Mouse (Mus musculus): ENCODE measurements around the gene Fgfr2. TPM values are rescaled to one million over a fixed set of nuclear protein-coding genes. Genes with fewer than 3 reads are reported as not detected.
A peak's percentile ranks its signal among the peaks of the same experiment; 100 is the strongest.

Fgfr2 gene
- polyA plus RNA-seq, 1 experiment from 2014 or later = 92.0 TPM

DNA sequence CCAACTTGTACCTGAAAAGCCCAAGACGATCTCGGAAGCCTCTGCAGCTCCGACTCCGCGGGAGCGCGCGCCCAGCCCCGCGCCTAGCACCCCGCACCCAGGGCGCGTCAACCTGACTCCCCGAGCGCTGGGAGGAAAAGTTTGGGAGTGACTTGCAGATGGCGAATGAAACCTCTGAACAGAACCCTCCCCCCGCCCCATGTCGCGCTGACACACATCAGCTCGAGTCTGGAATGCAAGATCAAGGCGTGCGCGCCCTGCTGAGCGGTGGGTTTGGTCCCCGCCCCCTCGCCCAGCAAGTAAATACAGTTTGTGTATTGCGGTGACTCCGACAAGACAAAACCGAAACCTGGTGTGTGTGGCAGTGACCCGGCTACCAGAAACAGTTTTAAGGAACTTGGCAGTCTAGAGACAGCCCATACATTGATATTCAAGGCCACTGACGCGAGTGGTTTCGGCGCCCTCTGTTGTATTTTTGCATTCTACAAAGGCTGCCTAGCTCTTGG lies 806.1 kb downstream of the Fgfr2 start, which contains the start of gene Chst15:
TSS of gene Chst15 (minus strand) at position 193 of the 506 bp plus-strand sequence.
- peak; percentile 98 for DNase-seq (ENCODE audit: low spot score, missing footprints)
- Histone ChIP-seq H3K9me3 (ENCODE audit: control insufficient read depth, low read length) (no peaks in the 10 kb centered on the region), H3K27ac (ENCODE audit: low read depth, low read length) (peak within 1 kb of the TSS; percentile 80), H3K4me2 (peak within 1 kb of the TSS; percentile 96), H3K36me3 (ENCODE audit: control insufficient read depth, insufficient read depth, low read length) (no peaks in the 10 kb centered on the region), H3K27me3 (ENCODE audit: control insufficient read depth, insufficient read depth, low read length) (no peaks in the 10 kb centered on the region; the same call in 1 of the 2 replicates), H3K4me3 (ENCODE audit: low read depth, low read length) (peak within 1 kb of the TSS; percentile 89), H3K9ac (ENCODE audit: low read length) (peak within 1 kb of the TSS; percentile 93), H3K4me1 (ENCODE audit: control insufficient read depth, insufficient read depth, low read length) (peaks cover 17% of the 10 kb centered on the region)
- under 1% methylated on average over 34 of the region's 34 CpGs for WGBS
- peak; percentile 53 for ATAC-seq (ENCODE audit: low FRiP score)

DNA sequence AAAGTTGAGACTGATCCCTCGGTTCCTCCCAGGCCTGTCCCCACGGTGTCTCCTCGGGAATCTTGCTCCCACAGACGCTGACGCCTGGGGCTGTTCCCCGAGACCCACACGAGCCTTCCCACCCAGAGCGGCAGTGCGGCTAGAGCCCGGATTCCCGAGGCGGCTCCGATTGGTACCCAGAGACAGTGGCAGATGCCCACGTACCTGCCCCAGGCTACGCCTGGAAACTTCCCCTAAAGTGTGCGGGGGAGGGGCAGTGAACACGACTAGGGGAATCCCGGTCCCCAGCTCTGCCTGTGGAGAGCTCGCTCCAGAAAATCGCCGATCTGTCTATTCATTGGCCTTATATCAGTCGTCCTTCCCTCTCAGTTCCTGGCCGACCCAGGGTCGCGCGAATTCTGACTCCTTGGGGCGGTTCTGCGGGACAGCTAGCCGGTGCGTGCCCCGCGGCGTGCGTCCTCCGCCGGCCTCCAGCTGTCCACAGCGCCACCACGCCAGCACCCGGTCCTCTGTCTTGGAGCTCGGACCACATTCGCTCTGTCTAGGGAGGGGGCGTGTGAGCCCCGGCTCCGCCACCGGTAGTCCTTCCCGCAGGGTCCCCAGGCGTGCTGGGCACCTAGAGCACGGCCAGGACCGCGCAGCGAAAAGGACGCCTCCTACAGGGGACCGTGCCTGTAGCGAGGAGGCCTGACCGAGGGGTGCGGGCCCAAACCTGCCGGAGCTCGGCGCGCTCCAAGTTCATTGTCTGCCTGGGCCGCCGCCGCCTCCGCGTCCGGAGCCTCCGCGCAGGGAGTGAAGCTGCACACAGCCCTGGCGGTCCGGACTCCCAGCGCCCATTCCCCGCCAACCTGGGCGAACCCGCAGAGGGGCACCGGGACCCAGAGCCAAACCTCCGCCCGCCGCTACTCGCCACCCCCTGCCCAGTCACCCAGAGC lies 806.8 kb downstream of the Fgfr2 start:
- peak overlapping the region; percentile 96 for H3K4me2 ChIP-seq
- DNase-seq (ENCODE audit: low spot score, missing footprints) (peak; percentile 98), ATAC-seq (ENCODE audit: low FRiP score) (peak; percentile 82)
- no peaks in the 10 kb centered on the region for H3K36me3 ChIP-seq (ENCODE audit: control insufficient read depth, insufficient read depth, low read length)
- H3K27ac ChIP-seq (ENCODE audit: low read depth, low read length) = peak overlapping the region; percentile 80
- peaks cover 17% of the 10 kb centered on the region for H3K4me1 ChIP-seq (ENCODE audit: control insufficient read depth, insufficient read depth, low read length)
- no peaks in the 10 kb centered on the region; the same call in 1 of the 2 replicates for H3K27me3 ChIP-seq (ENCODE audit: control insufficient read depth, insufficient read depth, low read length)
- H3K9ac ChIP-seq (ENCODE audit: low read length) = peak overlapping the region; percentile 93
- H3K4me3 ChIP-seq (ENCODE audit: low read depth, low read length) = peak overlapping the region; percentile 89
- no peaks in the 10 kb centered on the region for H3K9me3 ChIP-seq (ENCODE audit: control insufficient read depth, low read length)
- under 1% methylated on average over 78 of the region's 79 CpGs for WGBS

DNA sequence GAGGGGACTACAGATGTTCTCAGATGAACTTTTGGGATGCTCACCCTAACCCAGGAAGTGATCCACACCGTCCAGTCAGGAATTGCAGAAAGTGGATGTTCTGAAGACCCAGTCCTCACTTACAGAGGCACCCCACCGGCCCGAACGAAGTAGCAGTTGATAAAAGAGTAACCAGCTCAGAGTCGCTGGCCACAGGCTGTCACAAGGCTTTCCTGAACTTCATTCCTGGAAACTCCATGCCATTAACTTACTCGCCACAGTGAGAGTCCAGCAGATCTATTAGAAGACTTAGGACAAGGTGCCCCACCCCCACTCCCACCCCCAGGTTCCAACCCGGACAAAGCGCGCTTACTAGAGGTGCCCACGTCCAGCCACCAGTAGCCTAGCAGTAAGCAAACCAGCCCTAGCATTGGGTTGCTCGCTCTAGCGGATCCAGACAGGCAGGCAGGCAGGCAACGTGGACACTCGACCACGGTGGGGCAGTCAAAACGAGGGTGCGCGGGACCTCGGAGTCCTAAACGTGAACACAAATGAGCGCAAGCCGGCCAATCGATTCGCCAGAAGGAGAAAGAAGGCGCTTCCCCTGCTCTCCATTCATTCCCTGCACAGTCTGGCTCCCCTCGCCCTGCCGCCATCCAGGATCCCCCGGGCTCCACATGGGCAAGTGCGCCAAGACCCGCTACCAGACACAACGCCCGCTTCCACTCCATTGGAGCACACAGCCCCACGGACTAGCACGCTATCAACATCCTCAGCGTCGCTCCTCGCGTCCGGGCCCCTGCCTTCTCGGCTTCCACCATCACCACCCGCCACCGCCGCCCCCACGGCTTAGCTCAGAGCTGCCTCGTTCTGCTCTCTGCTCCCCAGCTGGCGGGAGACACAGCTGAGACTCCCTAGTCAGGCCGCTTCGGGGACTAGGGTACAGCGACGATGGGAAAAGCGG lies 807.7 kb downstream of the Fgfr2 start:
- no peaks in the 10 kb centered on the region for H3K36me3 ChIP-seq (ENCODE audit: control insufficient read depth, insufficient read depth, low read length)
- DNase-seq (ENCODE audit: low spot score, missing footprints) (peak; percentile 88), ATAC-seq (ENCODE audit: low FRiP score) (peak; percentile 83)
- peak overlapping the region; percentile 96 for H3K4me2 ChIP-seq
- no peaks in the 10 kb centered on the region; the same call in 1 of the 2 replicates for H3K27me3 ChIP-seq (ENCODE audit: control insufficient read depth, insufficient read depth, low read length)
- no peaks in the 10 kb centered on the region for H3K9me3 ChIP-seq (ENCODE audit: control insufficient read depth, low read length)
- H3K4me1 ChIP-seq (ENCODE audit: control insufficient read depth, insufficient read depth, low read length) = peaks cover 17% of the 10 kb centered on the region
- H3K27ac ChIP-seq (ENCODE audit: low read depth, low read length) = peak overlapping the region; percentile 80
- H3K4me3 ChIP-seq (ENCODE audit: low read depth, low read length) = peak overlapping the region; percentile 89
- peak overlapping the region; percentile 93 for H3K9ac ChIP-seq (ENCODE audit: low read length)
- WGBS = 1% methylated on average over 51 of the region's 51 CpGs

DNA sequence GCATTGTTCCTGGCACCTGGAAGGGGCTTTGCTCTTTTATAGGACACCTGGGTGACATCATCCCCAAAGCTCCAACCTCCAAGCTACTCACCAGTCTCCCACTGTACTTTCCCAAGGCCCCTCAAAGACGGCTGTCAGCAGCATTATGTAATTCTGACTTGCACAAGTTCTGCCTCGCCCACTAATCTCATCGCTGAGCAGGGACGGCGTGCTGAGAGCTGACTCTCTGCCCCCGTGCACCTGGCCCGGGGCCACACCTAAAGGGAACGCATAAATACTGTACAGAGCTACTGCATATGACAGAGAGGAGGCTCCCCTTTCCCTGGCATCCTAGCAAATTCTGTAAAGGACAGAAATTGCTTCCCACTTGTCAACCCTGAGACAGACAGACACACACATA lies 810.8 kb downstream of the Fgfr2 start:
- H3K9ac ChIP-seq (ENCODE audit: low read length) = no peak overlapping the region
- no peak overlapping the region for H3K27ac ChIP-seq (ENCODE audit: low read depth, low read length)
- no peak for DNase-seq (ENCODE audit: low spot score, missing footprints)
- H3K4me1 ChIP-seq (ENCODE audit: control insufficient read depth, insufficient read depth, low read length) = peaks cover 14% of the 10 kb centered on the region
- H3K36me3 ChIP-seq (ENCODE audit: control insufficient read depth, insufficient read depth, low read length) = no peaks in the 10 kb centered on the region
- H3K4me3 ChIP-seq (ENCODE audit: low read depth, low read length) = no peak overlapping the region
- ATAC-seq (ENCODE audit: low FRiP score) = no peak
- H3K9me3 ChIP-seq (ENCODE audit: control insufficient read depth, low read length) = no peaks in the 10 kb centered on the region
- WGBS = 83% methylated on average over 8 of the region's 8 CpGs
- no peak overlapping the region for H3K4me2 ChIP-seq
- H3K27me3 ChIP-seq (ENCODE audit: control insufficient read depth, insufficient read depth, low read length) = no peaks in the 10 kb centered on the region

DNA sequence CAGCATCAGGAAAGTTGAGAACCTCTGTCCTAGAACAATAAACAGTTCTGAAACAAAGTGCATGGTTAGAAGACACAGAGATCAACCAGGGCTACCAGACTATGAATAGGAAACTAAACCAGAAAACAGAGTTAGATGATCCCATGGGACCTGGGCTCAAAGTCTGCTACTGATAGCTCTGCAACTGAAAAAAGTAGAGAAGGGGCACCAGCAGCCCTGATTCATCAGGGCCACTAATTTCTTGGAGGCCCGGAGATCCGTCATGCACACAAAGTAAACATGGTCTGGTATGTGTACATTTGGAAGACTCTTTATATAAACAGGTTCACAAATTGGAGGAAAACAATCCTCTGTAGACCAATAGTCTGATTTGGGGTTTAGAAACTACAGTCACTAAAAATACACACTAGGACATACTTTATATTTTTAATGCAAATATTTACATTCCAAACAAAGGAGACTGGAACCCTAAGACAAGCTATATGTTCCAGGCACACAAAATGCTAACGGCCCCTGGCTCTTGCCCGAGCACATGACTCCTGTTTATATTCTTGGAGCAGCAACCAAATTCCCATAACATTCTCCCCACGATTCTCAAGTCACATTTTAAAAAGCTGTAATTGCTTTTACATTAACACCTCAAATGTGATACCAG lies 814.5 kb downstream of the Fgfr2 start:
- Histone ChIP-seq H3K4me2 (no peak overlapping the region), H3K36me3 (ENCODE audit: control insufficient read depth, insufficient read depth, low read length) (no peaks in the 10 kb centered on the region), H3K9ac (ENCODE audit: low read length) (no peak overlapping the region), H3K27me3 (ENCODE audit: control insufficient read depth, insufficient read depth, low read length) (no peaks in the 10 kb centered on the region), H3K9me3 (ENCODE audit: control insufficient read depth, low read length) (no peaks in the 10 kb centered on the region), H3K4me3 (ENCODE audit: low read depth, low read length) (no peak overlapping the region), H3K27ac (ENCODE audit: low read depth, low read length) (no peak overlapping the region), H3K4me1 (ENCODE audit: control insufficient read depth, insufficient read depth, low read length) (peaks cover 4% of the 10 kb centered on the region; the same call in 1 of the 2 replicates)
- DNase-seq (ENCODE audit: low spot score, missing footprints) (no peak), ATAC-seq (ENCODE audit: low FRiP score) (no peak)
- WGBS = 82% methylated on average over 5 of the region's 5 CpGs

DNA sequence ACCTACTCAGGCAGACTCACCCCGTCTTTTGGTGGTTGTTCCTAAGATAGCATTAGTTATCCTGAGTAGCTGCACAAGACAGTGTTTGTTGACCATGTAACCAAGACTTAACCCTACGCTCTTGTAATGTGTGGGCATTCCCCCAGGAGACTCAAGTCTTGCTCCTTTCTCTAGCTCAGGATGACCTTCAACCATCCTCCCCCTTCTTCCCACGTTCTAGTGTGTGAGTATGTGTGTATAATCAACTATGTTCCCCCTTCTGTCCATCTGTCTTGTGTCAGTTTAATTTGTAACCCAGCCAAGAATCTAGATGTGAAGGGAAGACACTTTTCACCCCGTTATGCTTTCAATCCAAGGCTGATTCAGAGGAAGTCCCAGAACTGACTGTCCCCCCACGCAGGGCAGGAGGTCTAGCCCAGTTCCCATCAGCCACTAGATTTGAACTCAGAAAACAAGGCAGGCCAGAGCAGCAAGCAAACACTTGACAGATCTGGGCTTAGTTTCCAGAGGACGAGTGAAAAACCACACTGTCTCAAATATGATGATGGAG lies 815.4 kb downstream of the Fgfr2 start:
- Histone ChIP-seq H3K36me3 (ENCODE audit: control insufficient read depth, insufficient read depth, low read length) (no peaks in the 10 kb centered on the region), H3K4me1 (ENCODE audit: control insufficient read depth, insufficient read depth, low read length) (no peaks in the 10 kb centered on the region; the same call in 1 of the 2 replicates), H3K9me3 (ENCODE audit: control insufficient read depth, low read length) (no peaks in the 10 kb centered on the region), H3K27ac (ENCODE audit: low read depth, low read length) (no peak overlapping the region), H3K4me3 (ENCODE audit: low read depth, low read length) (no peak overlapping the region), H3K27me3 (ENCODE audit: control insufficient read depth, insufficient read depth, low read length) (no peaks in the 10 kb centered on the region), H3K4me2 (no peak overlapping the region), H3K9ac (ENCODE audit: low read length) (no peak overlapping the region)
- no peak for DNase-seq (ENCODE audit: low spot score, missing footprints)
- 84% methylated on average over 6 of the region's 6 CpGs for WGBS
- ATAC-seq (ENCODE audit: low FRiP score) = no peak

DNA sequence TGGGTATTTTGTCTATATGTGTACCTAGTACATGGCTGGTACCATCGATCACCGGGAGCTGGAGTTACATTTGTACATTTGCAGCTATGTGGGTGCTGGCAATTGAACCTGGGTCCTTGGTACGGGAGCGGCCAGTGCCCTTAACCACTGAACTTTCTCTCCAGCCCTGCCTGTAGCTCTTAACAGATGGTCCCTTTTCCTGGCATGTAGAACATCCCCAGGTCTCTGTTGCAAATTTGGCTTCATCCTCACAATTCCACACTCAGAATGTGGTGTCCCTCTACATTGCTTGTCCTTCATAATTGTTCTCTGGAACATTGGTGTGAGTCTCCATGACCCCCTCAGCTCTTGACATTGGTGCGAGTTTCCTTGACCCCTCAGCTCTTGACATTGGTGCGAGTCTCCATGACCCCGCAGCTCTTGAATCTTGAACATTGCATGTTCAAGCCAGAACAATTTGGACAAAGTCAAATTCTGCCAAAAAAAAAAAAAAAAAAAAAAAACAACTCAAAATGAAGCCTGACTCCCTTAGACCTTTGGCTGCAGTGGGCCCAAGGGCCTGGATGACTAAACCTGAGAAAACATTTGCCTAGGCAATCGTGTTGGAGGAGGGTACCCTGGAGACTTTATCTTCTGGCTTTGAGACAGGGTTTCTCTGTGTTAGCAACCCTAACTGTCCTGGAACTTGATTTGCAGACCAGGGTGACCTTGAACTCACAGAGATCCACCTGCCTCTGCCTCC lies 816.3 kb downstream of the Fgfr2 start:
- Histone ChIP-seq H3K4me2 (no peak overlapping the region), H3K27ac (ENCODE audit: low read depth, low read length) (no peak overlapping the region), H3K4me1 (ENCODE audit: control insufficient read depth, insufficient read depth, low read length) (no peaks in the 10 kb centered on the region; the same call in 1 of the 2 replicates), H3K4me3 (ENCODE audit: low read depth, low read length) (no peak overlapping the region), H3K27me3 (ENCODE audit: control insufficient read depth, insufficient read depth, low read length) (no peaks in the 10 kb centered on the region), H3K9ac (ENCODE audit: low read length) (no peak overlapping the region), H3K36me3 (ENCODE audit: control insufficient read depth, insufficient read depth, low read length) (no peaks in the 10 kb centered on the region), H3K9me3 (ENCODE audit: control insufficient read depth, low read length) (no peaks in the 10 kb centered on the region)
- WGBS = 91% methylated on average over 8 of the region's 8 CpGs
- DNase-seq (ENCODE audit: low spot score, missing footprints) (no peak), ATAC-seq (ENCODE audit: low FRiP score) (no peak)
